Mouse (Mus musculus) liver, embryonic 14.5 days (tissue): ENCODE results near the gene Catsper3.

ENCODE experiments used
- CTCF ChIP-seq: IDR thresholded peaks from 2 replicates; pipeline ENCODE4 v1.5.1; 2016; ENCODE audit warnings: antibody characterized with exemption, low read depth, control low read depth
- EP300 ChIP-seq: IDR thresholded peaks from 2 replicates; pipeline ENCODE4 v1.6.1; 2016; ENCODE audit warnings: antibody characterized with exemption, low read depth

- TF ChIP-seq CTCF (peak; percentile 41), EP300 (no peak)
Observed at GRCm38 (mm10) chr13:55757645-55758044, 26.7 kb upstream of the Catsper3 start.
